Mouse (Mus musculus): ENCODE data around the gene Olfr698. TPM values are rescaled to one million over a fixed set of nuclear protein-coding genes. Genes with fewer than 3 reads are reported as not detected.
"Not testable (repeated sequence)": the region's sequence is repeated elsewhere in the genome, so short reads cannot be mapped to it uniquely, and the experiment has no call there.

Gene Olfr698
- polyA plus RNA-seq, 1 experiment = not detected

- H3K27me3 ChIP-seq (ENCODE audit: control insufficient read depth, insufficient read depth, low read length) = no peaks in the 10 kb centered on the region
- TF ChIP-seq POLR2A (IDR thresholded peaks at IDR 0.05; ENCODE audit: low read depth, low read length) (no peak), CTCF (IDR thresholded peaks at IDR 0.05; ENCODE audit: extremely low read depth, insufficient read depth, insufficient read length, insufficient replicate concordance) (no peak)
- H3K4me3 ChIP-seq (ENCODE audit: extremely low read depth, insufficient read depth, insufficient read length) = no peak overlapping the region
- no peaks in the 10 kb centered on the region for H3K4me1 ChIP-seq (ENCODE audit: control insufficient read depth, insufficient read depth, insufficient read length)
- no peaks in the 10 kb centered on the region for H3K36me3 ChIP-seq (ENCODE audit: control insufficient read depth, insufficient read depth, low read length)
- no peak for DNase-seq (ENCODE audit: low read depth in 1 of 2, low spot score in 2 of 2)
- no peak overlapping the region for H3K27ac ChIP-seq (ENCODE audit: insufficient read depth, low read length)
Measured at GRCm38 (mm10) chr7:106737028-106737427, 18.2 kb downstream of the Olfr698 start.

- DNase-seq (ENCODE audit: low read depth in 1 of 2, low spot score in 2 of 2) = no peak
- no peaks in the 10 kb centered on the region for H3K27me3 ChIP-seq (ENCODE audit: control insufficient read depth, insufficient read depth, low read length)
- 79% methylated on average over 2 of the region's 2 CpGs for WGBS
- H3K36me3 ChIP-seq (ENCODE audit: control insufficient read depth, insufficient read depth, low read length) = no peaks in the 10 kb centered on the region
- TF ChIP-seq CTCF (IDR thresholded peaks at IDR 0.05; ENCODE audit: extremely low read depth, insufficient read depth, insufficient read length, insufficient replicate concordance) (no peak), POLR2A (IDR thresholded peaks at IDR 0.05; ENCODE audit: low read depth, low read length) (no peak)
- no peak overlapping the region for H3K4me3 ChIP-seq (ENCODE audit: extremely low read depth, insufficient read depth, insufficient read length)
- no peaks in the 10 kb centered on the region for H3K4me1 ChIP-seq (ENCODE audit: control insufficient read depth, insufficient read depth, insufficient read length)
- no peak overlapping the region for H3K27ac ChIP-seq (ENCODE audit: insufficient read depth, low read length)
Measured at GRCm38 (mm10) chr7:106733717-106734116, 21.5 kb downstream of the Olfr698 start.

DNA sequence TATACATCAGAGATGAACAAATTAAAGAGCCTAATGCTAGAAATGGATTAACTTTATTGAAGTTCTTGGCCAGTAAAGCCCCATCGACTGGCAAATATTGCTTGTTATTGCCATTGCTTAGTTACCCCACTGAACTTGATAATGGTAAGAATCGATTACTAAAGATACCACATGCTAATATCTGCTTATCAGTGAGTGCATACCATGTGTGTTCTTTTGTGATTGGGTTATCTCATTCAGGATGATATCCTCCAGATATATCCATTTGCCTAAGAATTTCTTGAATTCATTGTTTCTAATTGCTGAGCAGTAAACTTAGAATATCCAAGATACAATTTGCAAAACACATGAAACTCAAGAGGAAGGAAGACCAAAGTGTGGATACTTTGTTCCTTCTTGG lies 29.5 kb downstream of the Olfr698 start:
- WGBS = 87% methylated on average over 2 of the region's 2 CpGs
- not testable (repeated sequence) for DNase-seq (ENCODE audit: low read depth in 1 of 2, low spot score in 2 of 2); H3K36me3 ChIP-seq (ENCODE audit: control insufficient read depth, insufficient read depth, low read length); H3K4me3 ChIP-seq (ENCODE audit: extremely low read depth, insufficient read depth, insufficient read length); H3K4me1 ChIP-seq (ENCODE audit: control insufficient read depth, insufficient read depth, insufficient read length); H3K27me3 ChIP-seq (ENCODE audit: control insufficient read depth, insufficient read depth, low read length); H3K27ac ChIP-seq (ENCODE audit: insufficient read depth, low read length)

GRCm38 (mm10) chr7:106716296-106716695 lies 38.9 kb downstream of the Olfr698 start, which contains the start of gene Olfr695:
Gene Olfr695 (minus strand): TSS chr7:106716396.
- no peak for DNase-seq (ENCODE audit: low read depth in 1 of 2, low spot score in 2 of 2)
- Histone ChIP-seq H3K36me3 (ENCODE audit: control insufficient read depth, insufficient read depth, low read length) (no peaks in the 10 kb centered on the region), H3K4me3 (ENCODE audit: extremely low read depth, insufficient read depth, insufficient read length) (no peak within 1 kb of the TSS), H3K4me1 (ENCODE audit: control insufficient read depth, insufficient read depth, insufficient read length) (no peaks in the 10 kb centered on the region), H3K27ac (ENCODE audit: insufficient read depth, low read length) (no peak within 1 kb of the TSS), H3K27me3 (ENCODE audit: control insufficient read depth, insufficient read depth, low read length) (no peaks in the 10 kb centered on the region)
- TF ChIP-seq CTCF (IDR thresholded peaks at IDR 0.05; ENCODE audit: extremely low read depth, insufficient read depth, insufficient read length, insufficient replicate concordance) (no peak), POLR2A (IDR thresholded peaks at IDR 0.05; ENCODE audit: low read depth, low read length) (no peak)

- TF ChIP-seq CTCF (IDR thresholded peaks at IDR 0.05; ENCODE audit: extremely low read depth, insufficient read depth, insufficient read length, insufficient replicate concordance) (no peak), POLR2A (IDR thresholded peaks at IDR 0.05; ENCODE audit: low read depth, low read length) (no peak)
- H3K4me3 ChIP-seq (ENCODE audit: extremely low read depth, insufficient read depth, insufficient read length) = no peak overlapping the region
- no peak overlapping the region for H3K27ac ChIP-seq (ENCODE audit: insufficient read depth, low read length)
- 54% methylated on average over 6 of the region's 6 CpGs for WGBS
- no peaks in the 10 kb centered on the region for H3K27me3 ChIP-seq (ENCODE audit: control insufficient read depth, insufficient read depth, low read length)
- no peak for DNase-seq (ENCODE audit: low read depth in 1 of 2, low spot score in 2 of 2)
- no peaks in the 10 kb centered on the region for H3K4me1 ChIP-seq (ENCODE audit: control insufficient read depth, insufficient read depth, insufficient read length)
- H3K36me3 ChIP-seq (ENCODE audit: control insufficient read depth, insufficient read depth, low read length) = no peaks in the 10 kb centered on the region
Measured at GRCm38 (mm10) chr7:106711463-106711862, 43.7 kb downstream of the Olfr698 start.

DNA sequence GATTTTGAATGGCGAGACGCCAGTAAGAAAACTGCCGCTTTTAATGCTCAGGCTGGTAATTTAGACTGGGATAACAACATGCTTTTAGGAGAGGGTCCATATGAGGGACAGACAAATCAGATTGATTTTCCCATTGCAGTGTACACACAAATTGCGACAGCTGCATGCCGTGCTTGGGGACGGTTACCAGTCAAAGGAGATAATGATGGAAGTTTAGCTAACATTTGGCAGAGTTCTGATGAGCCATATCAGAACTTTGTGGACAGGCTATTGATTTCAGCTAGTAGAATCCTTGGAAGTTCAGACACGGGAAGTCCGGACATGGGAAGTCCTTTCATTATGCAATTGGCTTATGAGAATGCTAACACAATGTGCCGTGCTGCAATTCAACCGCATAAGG lies 47.5 kb downstream of the Olfr698 start:
- not testable (repeated sequence) for H3K36me3 ChIP-seq (ENCODE audit: control insufficient read depth, insufficient read depth, low read length); H3K4me1 ChIP-seq (ENCODE audit: control insufficient read depth, insufficient read depth, insufficient read length); H3K27ac ChIP-seq (ENCODE audit: insufficient read depth, low read length); DNase-seq (ENCODE audit: low read depth in 1 of 2, low spot score in 2 of 2); H3K27me3 ChIP-seq (ENCODE audit: control insufficient read depth, insufficient read depth, low read length); H3K4me3 ChIP-seq (ENCODE audit: extremely low read depth, insufficient read depth, insufficient read length)
- 90% methylated on average over 10 of the region's 10 CpGs for WGBS

Other genes starting within 250 kb of the Olfr698 start
- gene Olfr693, start 74.8 kb downstream of the Olfr698 start, polyA plus RNA-seq (2012; rRNA removed) = not detected in 2 replicates
- not detected in 2 replicates for gene Olfr694, start 63.6 kb downstream of the Olfr698 start, polyA plus RNA-seq (2012; rRNA removed)
- not detected in 2 replicates for gene Olfr695, start 39.0 kb downstream of the Olfr698 start, polyA plus RNA-seq (2012; rRNA removed)
- not detected in 2 replicates for gene Olfr697, start 13.0 kb downstream of the Olfr698 start, polyA plus RNA-seq (2012; rRNA removed)
- not detected in 2 replicates for gene Olfr699, start 37.8 kb upstream of the Olfr698 start, polyA plus RNA-seq (2012; rRNA removed)
- gene Olfr700, start 53.4 kb upstream of the Olfr698 start, polyA plus RNA-seq (2012; rRNA removed) = not detected in 2 replicates
- gene Olfr701, start 58.7 kb upstream of the Olfr698 start, polyA plus RNA-seq (2012; rRNA removed) = not detected in 2 replicates
- not detected in 2 replicates for gene Olfr702, start 78.5 kb upstream of the Olfr698 start, polyA plus RNA-seq (2012; rRNA removed)
- not detected in 2 replicates for gene Olfr703, start 88.0 kb upstream of the Olfr698 start, polyA plus RNA-seq (2012; rRNA removed)
- not detected in 2 replicates for gene Olfr704, start 107.8 kb upstream of the Olfr698 start, polyA plus RNA-seq (2012; rRNA removed)
- gene Olfr705, start 121.5 kb upstream of the Olfr698 start, polyA plus RNA-seq (2012; rRNA removed) = not detected in 2 replicates
- gene Olfr706, start 132.8 kb upstream of the Olfr698 start, polyA plus RNA-seq (2012; rRNA removed) = not detected in 2 replicates
- not detected in 2 replicates for gene Olfr707, start 145.8 kb upstream of the Olfr698 start, polyA plus RNA-seq (2012; rRNA removed)
- gene Olfr1532-ps1, start 152.6 kb upstream of the Olfr698 start, polyA plus RNA-seq (2012; rRNA removed) = not detected in 2 replicates
- not detected in 2 replicates for gene Olfr709-ps1, start 176.8 kb upstream of the Olfr698 start, polyA plus RNA-seq (2012; rRNA removed)
- not detected in 2 replicates for gene Olfr710, start 192.9 kb upstream of the Olfr698 start, polyA plus RNA-seq (2012; rRNA removed)
- gene Olfr6, start 208.5 kb upstream of the Olfr698 start, polyA plus RNA-seq (2012; rRNA removed) = not detected in 2 replicates
- not detected in 2 replicates for gene Olfr711, start 220.1 kb upstream of the Olfr698 start, polyA plus RNA-seq (2012; rRNA removed)